28 mouse cellular contexts compared by ENCODE assay signal in genomic region chr16:67436301-67436700, GRCm38 (mm10).
A peak's percentile ranks its signal among the peaks of the same experiment; 100 is the strongest.
DNase-seq lines count a peak whose midpoint lies in the region; ATAC-seq and TF ChIP-seq lines count a peak whose summit lies in the region.
"Had no signal": no experiment of that assay in that cellular context is flagged by ENCODE, and none has a peak within 500 bp of the region (broad histone marks: within the 10 kb centered on the region; RNA-seq: fewer than 3 reads in every experiment).

No protein-coding gene starts in this region.

- no peaks in the 10 kb centered on the region for H3K36me3 ChIP-seq in forebrain, embryonic 13.5 days (ENCODE audit: poor library complexity, severe bottlenecking)
- no peaks in the 10 kb centered on the region for H3K36me3 ChIP-seq in forebrain, postnatal 0 days (ENCODE audit: insufficient read depth)
- no peaks in the 10 kb centered on the region for H3K36me3 ChIP-seq in midbrain, embryonic 12.5 days
- no peaks in the 10 kb centered on the region for H3K36me3 ChIP-seq in midbrain, postnatal 0 days (ENCODE audit: insufficient read depth, low read length)
- H3K36me3 ChIP-seq in forebrain, embryonic 16.5 days (ENCODE audit: control insufficient read depth, insufficient read depth): no peaks in the 10 kb centered on the region
- H3K36me3 ChIP-seq: embryonic facial prominence, embryonic 15.5 days; heart, embryonic 12.5 days; heart, embryonic 15.5 days; hindbrain, embryonic 10.5 days; hindbrain, embryonic 13.5 days; intestine, embryonic 15.5 days had no signal

- peaks cover 8% of the 10 kb centered on the region; the same call in 1 of the 2 replicates for H3K9me3 ChIP-seq in forebrain, embryonic 13.5 days (replicated peaks)
- no peaks in the 10 kb centered on the region for H3K9me3 ChIP-seq in forebrain, postnatal 0 days (ENCODE audit: low read length)
- H3K9me3 ChIP-seq in midbrain, embryonic 12.5 days: no peaks in the 10 kb centered on the region
- no peaks in the 10 kb centered on the region for H3K9me3 ChIP-seq in midbrain, postnatal 0 days (ENCODE audit: low read length)
- no peaks in the 10 kb centered on the region for H3K9me3 ChIP-seq in forebrain, embryonic 16.5 days (ENCODE audit: control insufficient read depth, low read length)
- H3K9me3 ChIP-seq: embryonic facial prominence, embryonic 15.5 days; heart, embryonic 15.5 days; hindbrain, embryonic 10.5 days; hindbrain, embryonic 13.5 days; intestine, embryonic 15.5 days had no signal

- H3K4me3 ChIP-seq in forebrain, embryonic 13.5 days: no peak overlapping the region
- H3K4me3 ChIP-seq in forebrain, postnatal 0 days (ENCODE audit: low read depth, low read length): no peak overlapping the region
- H3K4me3 ChIP-seq in midbrain, embryonic 12.5 days: no peak overlapping the region
- H3K4me3 ChIP-seq in midbrain, postnatal 0 days (ENCODE audit: low read depth, low read length): no peak overlapping the region
- no peak overlapping the region for H3K4me3 ChIP-seq in forebrain, embryonic 16.5 days (replicated peaks; ENCODE audit: low read length)
- H3K4me3 ChIP-seq: embryonic facial prominence, embryonic 15.5 days; heart, embryonic 12.5 days; heart, embryonic 15.5 days; hindbrain, embryonic 10.5 days; hindbrain, embryonic 13.5 days; intestine, embryonic 15.5 days had no signal

- TF ChIP-seq CTCF in forebrain, postnatal 0 days (IDR thresholded peaks at IDR 0.05; ENCODE audit: low read depth): no peak
- TF ChIP-seq CTCF in midbrain, postnatal 0 days (IDR thresholded peaks at IDR 0.05): no peak
- TF ChIP-seq CTCF in brain, embryonic 14.5 days (IDR thresholded peaks at IDR 0.05; ENCODE audit: borderline replicate concordance, extremely low read depth, insufficient read depth, insufficient read length): no peak

- 33% methylated on average over 4 of the region's 4 CpGs for WGBS in forebrain, embryonic 13.5 days
- 25% methylated on average over 4 of the region's 4 CpGs for WGBS in forebrain, postnatal 0 days
- 60% methylated on average over 4 of the region's 4 CpGs for WGBS in midbrain, embryonic 12.5 days
- 59% methylated on average over 4 of the region's 4 CpGs for WGBS in midbrain, postnatal 0 days
- WGBS in forebrain, embryonic 16.5 days: 31% methylated on average over 4 of the region's 4 CpGs

- H3K27me3 ChIP-seq in forebrain, embryonic 13.5 days: no peaks in the 10 kb centered on the region
- H3K27me3 ChIP-seq in forebrain, postnatal 0 days (ENCODE audit: insufficient read depth, low read length): no peaks in the 10 kb centered on the region
- H3K27me3 ChIP-seq in midbrain, embryonic 12.5 days: no peaks in the 10 kb centered on the region
- H3K27me3 ChIP-seq in midbrain, postnatal 0 days (ENCODE audit: insufficient read depth, low read length): no peaks in the 10 kb centered on the region
- no peaks in the 10 kb centered on the region for H3K27me3 ChIP-seq in forebrain, embryonic 16.5 days (replicated peaks; ENCODE audit: control insufficient read depth, insufficient read depth, low read length)
- H3K27me3 ChIP-seq: embryonic facial prominence, embryonic 15.5 days; heart, embryonic 12.5 days; heart, embryonic 15.5 days; hindbrain, embryonic 13.5 days; intestine, embryonic 15.5 days had no signal

- TF ChIP-seq POLR2A in brain, embryonic 14.5 days (IDR thresholded peaks at IDR 0.05; ENCODE audit: borderline replicate concordance, extremely low read depth, insufficient read depth, insufficient read length, poor library complexity, severe bottlenecking): no peak

- peak; percentile 67 for ATAC-seq in forebrain, embryonic 13.5 days
- no peak for ATAC-seq in forebrain, postnatal 0 days
- ATAC-seq in midbrain, embryonic 12.5 days (ENCODE audit: low FRiP score, low read depth): peak; percentile 19; the same call in 1 of the 2 replicates
- ATAC-seq in midbrain, postnatal 0 days (ENCODE audit: low FRiP score): no peak
- peak; percentile 73 for ATAC-seq in forebrain, embryonic 16.5 days
- ATAC-seq: activated CD4-positive, CD25-positive, alpha-beta regulatory T cell, adult 4 months; CD4-positive, CD25-positive, alpha-beta regulatory T cell, adult 4 months; hindbrain, embryonic 16.5 days; intestine, embryonic 15.5 days had no signal

- no peak overlapping the region for H3K27ac ChIP-seq in forebrain, embryonic 13.5 days
- no peak overlapping the region for H3K27ac ChIP-seq in forebrain, postnatal 0 days (ENCODE audit: low read depth, low read length)
- no peak overlapping the region for H3K27ac ChIP-seq in midbrain, embryonic 12.5 days (replicated peaks)
- H3K27ac ChIP-seq in midbrain, postnatal 0 days (ENCODE audit: low read depth, low read length): no peak overlapping the region
- H3K27ac ChIP-seq in forebrain, embryonic 16.5 days (ENCODE audit: low read length): no peak overlapping the region
- H3K27ac ChIP-seq: embryonic facial prominence, embryonic 15.5 days; heart, embryonic 15.5 days; hindbrain, embryonic 10.5 days; hindbrain, embryonic 13.5 days; intestine, embryonic 15.5 days had no signal

- 0 out of 2 replicates have a peak, but pooled peaks cover 6% of the 10 kb centered on the region for H3K4me1 ChIP-seq in forebrain, embryonic 13.5 days
- no peaks in the 10 kb centered on the region for H3K4me1 ChIP-seq in forebrain, postnatal 0 days (ENCODE audit: insufficient read depth)
- no peaks in the 10 kb centered on the region for H3K4me1 ChIP-seq in midbrain, embryonic 12.5 days
- H3K4me1 ChIP-seq in midbrain, postnatal 0 days (ENCODE audit: insufficient read depth, low read length): no peaks in the 10 kb centered on the region
- H3K4me1 ChIP-seq in forebrain, embryonic 16.5 days (replicated peaks; ENCODE audit: control insufficient read depth, insufficient read depth, low read length): peaks cover 4% of the 10 kb centered on the region; the same call in 1 of the 2 replicates
- H3K4me1 ChIP-seq: embryonic facial prominence, embryonic 15.5 days; heart, embryonic 12.5 days; heart, embryonic 15.5 days; hindbrain, embryonic 10.5 days; hindbrain, embryonic 13.5 days; intestine, embryonic 15.5 days had no signal

- H3K9ac ChIP-seq in forebrain, embryonic 13.5 days: no peak overlapping the region
- no peak overlapping the region for H3K9ac ChIP-seq in forebrain, postnatal 0 days
- no peak overlapping the region for H3K9ac ChIP-seq in midbrain, embryonic 12.5 days (replicated peaks)
- H3K9ac ChIP-seq in midbrain, postnatal 0 days (replicated peaks; ENCODE audit: low read length, poor library complexity, severe bottlenecking): no peak overlapping the region
- H3K9ac ChIP-seq in forebrain, embryonic 16.5 days (replicated peaks; ENCODE audit: low read depth, low read length): no peak overlapping the region
- H3K9ac ChIP-seq: embryonic facial prominence, embryonic 15.5 days; heart, embryonic 12.5 days; heart, embryonic 15.5 days; hindbrain, embryonic 13.5 days; intestine, embryonic 15.5 days had no signal

- H3K4me2 ChIP-seq in forebrain, embryonic 13.5 days: no peak overlapping the region
- no peak overlapping the region for H3K4me2 ChIP-seq in forebrain, postnatal 0 days (ENCODE audit: low read depth)
- H3K4me2 ChIP-seq in midbrain, embryonic 12.5 days (replicated peaks): no peak overlapping the region
- no peak overlapping the region for H3K4me2 ChIP-seq in midbrain, postnatal 0 days (ENCODE audit: low read depth, low read length, poor library complexity, severe bottlenecking)
- no peak overlapping the region for H3K4me2 ChIP-seq in forebrain, embryonic 16.5 days (ENCODE audit: low read length)
- H3K4me2 ChIP-seq: embryonic facial prominence, embryonic 15.5 days; heart, embryonic 12.5 days; heart, embryonic 15.5 days; hindbrain, embryonic 13.5 days; intestine, embryonic 15.5 days had no signal

- no peak for DNase-seq in forebrain, postnatal 0 days
- DNase-seq in midbrain, postnatal 0 days (ENCODE audit: low spot score): no peak
- peak; percentile 66 for DNase-seq in brain, embryonic 14.5 days (ENCODE audit: low read depth)
- no peak for DNase-seq in yolk sac, embryonic 10.5 days (ENCODE audit: low spot score)
- DNase-seq: adrenal gland, adult 8-10 months; adrenal gland, postnatal 25 days; cerebellum, adult 11 months; cerebellum, adult 2 months; cerebellum, adult 9-11 months; cerebellum, postnatal 25 days; gastrocnemius, postnatal 25 days; heart, adult 18-20 months; heart, postnatal 10 days; heart, postnatal 36 days; kidney, adult 11 months; kidney, adult 8-10 months had no signal

Comparison
In these comparisons a context has a peak if more than half of its experiments do, and no peak if none do; other contexts are left out.
1. ATAC-seq: peak in forebrain, embryonic 13.5 days (single experiment), midbrain, embryonic 12.5 days (single experiment) and forebrain, embryonic 16.5 days (single experiment); none in forebrain, postnatal 0 days (single experiment) and midbrain, postnatal 0 days (single experiment).